Mouse (Mus musculus) monocyte, adult 2 months (primary cell): ENCODE measurements around the gene Akap8l.

Experiments
- DNase-seq, 2 experiments: peaks; one replicate each; pipeline ENCODE4 v3.0.0; 2022; ENCODE audit warnings: low spot score in 2 of 2, low read depth in 1 of 2

The Akap8l gene

DNA sequence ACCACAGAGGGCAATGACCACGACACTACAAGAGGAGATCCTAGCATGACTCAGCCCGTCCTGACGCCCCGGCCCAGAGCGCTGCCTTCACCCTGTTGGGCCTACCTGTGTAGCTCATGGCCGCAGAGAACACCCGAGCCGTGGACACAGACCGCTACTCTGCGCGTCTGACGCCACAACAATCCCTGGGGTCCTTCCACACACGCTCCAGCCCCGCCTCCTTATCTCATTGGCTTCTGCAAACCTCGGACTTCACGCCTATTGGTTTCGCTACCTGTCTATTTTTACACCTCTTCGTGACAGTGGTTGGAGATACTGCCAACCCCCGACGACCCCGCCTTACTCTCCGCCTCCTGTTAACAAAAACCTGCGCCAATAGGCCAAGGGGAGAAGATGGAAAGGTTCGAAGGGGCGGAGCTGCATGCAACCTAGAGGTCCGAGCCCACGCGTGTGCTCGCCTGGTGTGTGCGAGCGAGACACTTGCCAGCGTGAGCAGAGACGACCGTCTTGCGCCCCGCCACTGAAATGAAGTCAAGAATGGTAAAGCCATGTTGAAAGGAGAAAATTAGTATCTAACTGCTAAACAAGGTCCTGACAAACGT, at the start of gene Akap8l:
TSS of gene Akap8l (minus strand) at position 226 of the 602 bp plus-strand sequence.
- DNase-seq, result peak; percentile 88 to 90

DNA sequence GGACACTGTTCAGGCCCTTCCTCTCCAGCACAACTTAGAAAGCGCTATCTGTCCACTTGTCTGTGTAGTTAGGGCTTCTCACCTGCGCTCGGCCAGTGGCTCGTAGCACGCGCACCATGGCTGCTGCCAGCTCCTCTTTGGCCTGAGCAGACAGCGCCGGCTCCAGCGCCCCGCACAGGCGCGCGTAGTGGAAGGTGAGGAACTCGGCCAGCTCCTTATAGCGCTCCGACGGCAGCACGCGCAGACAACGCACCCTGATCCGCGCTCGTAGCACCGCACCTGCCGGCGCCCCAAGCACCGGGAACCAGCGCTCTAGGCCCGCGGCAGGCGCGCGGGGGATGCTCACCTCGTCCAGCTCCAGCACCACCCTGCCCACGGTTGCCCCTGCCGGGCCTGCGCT, 45.9 kb upstream of the Akap8l start:
- no peak for DNase-seq

DNA sequence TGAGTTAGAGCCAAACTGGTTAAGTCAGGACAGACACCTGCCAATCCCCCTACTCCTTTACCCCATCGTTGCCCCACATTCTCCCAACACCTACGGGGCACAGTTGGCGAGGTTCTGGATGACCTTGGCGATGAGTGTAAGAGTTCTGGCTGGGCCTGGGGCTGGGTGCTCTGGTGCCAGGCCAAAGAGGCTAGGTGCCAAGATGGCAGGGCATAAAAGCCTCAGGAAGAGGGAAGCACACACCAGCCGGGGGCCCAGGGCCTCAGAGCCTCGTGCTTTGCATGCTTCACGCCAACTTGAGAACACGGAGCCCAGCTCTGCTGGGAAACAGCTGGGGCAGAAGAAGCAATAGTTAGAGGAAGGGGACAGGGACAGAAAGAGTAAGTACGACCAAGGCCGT, 43.5 kb upstream of the Akap8l start:
- DNase-seq, result no peak

DNA sequence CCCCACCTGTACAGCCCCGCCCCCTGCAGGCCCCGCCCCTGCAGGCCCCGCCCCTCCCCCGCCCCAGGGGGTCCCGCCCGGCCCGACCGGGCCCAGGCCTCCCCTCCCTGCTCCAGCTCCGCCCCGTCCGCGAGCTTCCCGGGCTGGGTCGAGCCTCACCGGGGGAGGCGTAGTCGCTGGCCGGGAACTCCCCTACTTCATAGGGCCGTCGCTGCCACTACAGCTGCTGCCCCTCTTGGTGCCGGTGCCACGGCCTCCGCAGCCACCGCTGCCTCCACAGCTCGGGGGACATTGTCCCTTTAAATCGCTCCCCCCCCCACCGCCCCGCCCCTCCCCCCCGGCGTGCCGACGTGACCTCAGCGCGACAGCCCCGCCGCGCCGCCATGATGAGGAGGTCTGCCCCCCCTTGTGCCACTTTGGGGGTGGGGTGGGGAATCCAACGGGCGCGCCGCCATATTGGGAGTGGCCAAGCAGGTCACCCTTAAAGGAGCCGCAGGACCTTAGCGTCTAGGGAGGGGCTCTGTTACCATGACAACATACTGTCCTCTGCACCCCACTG, 38.8 kb upstream of the Akap8l start, which contains the start of gene Wiz:
TSS of gene Wiz (minus strand) at position 339 of the 559 bp plus-strand sequence.
- DNase-seq, result peak; percentile 72 to 79

DNA sequence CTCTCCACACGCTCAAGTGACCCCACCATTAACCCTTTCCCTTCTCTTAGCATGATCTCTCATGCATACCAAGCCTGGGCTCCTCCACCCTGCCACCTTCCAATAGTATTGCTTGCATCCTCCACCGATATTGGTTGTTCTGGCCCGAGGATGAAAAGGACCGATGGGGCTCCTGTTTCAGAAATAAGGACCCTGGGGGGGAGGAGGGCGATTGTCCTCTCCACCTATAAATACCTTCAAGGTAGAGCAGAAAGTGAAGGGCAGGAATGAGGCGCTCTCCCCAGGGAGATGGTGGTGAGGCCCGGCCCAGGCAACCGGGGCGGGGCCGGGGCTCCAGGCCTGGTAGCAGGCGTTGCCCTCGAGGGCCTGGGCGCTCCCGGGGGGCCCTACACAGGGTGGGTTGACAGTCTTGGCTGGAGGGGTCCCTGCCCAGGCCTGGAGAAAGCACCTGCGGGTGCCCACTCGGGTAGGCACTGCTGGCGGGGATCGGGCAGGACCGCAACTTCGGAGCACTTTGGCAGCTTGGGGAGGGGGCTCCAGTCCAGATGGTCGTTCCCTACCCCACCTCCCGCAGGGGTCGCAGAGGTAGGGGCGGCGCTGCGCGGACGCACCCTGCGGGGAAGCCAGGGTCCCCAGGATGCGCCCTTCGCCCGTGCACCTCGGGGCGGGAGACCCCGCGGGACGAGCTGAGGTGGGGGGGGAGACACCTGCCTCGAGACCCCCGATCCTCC, 38.1 kb upstream of the Akap8l start:
- no peak for DNase-seq

DNA sequence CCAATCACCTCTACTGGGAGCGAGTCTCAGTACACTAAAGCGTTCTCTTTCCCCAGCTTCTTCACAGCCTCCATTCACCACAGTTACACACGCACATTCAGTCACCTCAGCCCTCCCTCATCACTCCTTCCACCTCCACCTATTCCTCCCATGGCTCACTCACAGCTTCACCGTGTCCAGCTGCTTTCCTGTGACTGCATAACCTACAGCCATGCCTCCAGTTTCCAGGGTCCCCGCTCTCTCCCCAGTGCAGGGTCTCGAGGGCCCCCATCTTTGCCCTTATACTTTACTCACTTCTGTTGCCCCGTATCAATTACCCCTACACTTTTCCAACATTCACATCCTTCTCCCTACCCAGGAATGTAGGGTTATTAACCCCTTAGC, 37.6 kb upstream of the Akap8l start:
- DNase-seq, result no peak

DNA sequence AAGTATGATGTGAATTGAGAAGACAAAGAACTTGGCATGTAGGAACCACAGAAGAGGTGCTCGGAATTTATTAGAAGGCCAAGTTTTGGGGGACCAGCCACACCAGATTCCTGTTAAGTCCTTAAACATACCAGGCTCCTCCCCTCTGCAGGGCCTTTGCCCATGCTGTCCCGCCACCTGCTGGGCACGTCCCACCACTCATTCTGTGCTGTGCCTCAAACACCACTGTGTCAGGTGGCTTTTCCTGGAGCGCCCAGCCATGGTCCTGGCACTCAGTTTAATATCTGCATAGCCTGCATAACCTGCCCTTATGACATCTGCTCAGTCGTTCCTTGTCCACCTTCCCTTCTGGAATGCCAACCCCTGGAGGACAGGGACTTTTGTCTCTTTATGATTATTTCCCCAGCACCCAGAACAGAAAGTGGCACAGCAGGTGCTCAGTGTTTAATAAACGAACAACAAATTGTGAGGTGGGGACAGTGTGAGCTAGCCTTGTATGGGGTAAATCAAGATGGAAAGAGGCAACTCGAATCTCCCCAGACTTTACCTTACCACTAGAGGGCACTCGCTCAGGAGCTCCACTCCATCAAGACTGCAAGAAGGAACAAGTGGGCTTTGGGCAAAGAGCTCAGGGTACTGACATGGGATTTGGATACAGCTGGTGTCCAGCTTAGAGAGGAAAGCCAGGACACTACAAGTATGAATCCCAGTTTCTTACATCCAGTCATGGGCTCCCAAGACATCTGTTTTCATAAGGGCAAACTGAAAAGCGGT, 36.4 kb upstream of the Akap8l start:
- no peak for DNase-seq

DNA sequence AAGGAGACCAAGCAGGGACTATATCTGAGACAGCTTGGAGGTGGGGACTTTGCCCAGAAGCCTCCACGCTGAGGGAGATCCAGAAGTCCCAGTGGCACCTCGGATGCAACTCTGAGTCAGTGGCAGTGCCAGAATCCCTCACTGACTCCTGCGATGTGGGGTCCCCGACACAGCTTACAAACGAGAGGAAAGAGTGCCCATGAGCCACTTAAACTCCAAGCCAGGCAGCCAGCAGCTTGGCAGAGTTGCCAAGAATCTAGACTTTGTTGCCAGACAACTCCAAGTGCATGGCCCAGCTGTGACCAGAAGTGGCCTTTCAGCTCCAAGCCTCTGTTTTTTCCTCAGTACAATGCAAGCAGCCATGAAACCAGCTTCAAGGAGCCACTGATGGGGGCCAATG, 33.3 kb upstream of the Akap8l start:
- DNase-seq, result no peak

DNA sequence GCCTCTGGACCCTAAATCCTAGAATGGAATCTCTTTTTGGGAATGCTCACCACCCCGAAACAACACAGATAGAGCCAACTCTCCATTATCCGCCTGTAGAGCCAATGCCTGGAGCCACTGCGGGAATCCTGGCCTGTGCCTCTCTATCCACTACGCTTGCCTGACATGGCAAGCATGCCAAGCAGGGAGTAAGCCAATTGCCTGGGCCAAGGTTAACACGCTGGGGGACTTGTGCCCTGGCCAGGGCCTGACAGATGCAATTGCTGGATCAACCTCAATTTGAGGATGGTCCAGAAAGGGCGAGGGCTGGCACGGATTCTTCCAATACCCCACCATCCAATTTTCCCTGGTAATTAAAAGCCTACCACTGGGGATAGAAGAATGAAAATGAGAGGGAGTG, 32.2 kb upstream of the Akap8l start:
- DNase-seq, result no peak

DNA sequence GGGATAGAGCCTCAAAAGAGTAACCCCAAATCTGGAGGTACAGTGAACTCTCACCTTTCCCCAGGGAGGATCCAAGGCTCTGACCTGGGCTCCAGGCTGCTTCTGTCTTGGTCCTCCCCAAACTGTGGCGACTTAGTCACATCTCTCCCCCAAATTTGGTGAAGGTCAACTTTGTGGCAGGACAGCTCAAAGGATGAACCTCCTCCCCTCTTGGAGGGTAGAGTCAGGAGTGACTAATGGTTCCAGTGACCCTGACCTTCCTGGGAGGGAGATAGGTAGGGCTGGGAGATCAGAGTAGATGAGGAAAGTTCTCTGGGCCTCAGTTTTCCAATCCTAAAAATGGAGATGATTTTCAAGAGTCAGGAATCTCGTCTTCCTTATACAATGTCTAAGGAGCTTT, 28.4 kb upstream of the Akap8l start:
- no peak for DNase-seq

DNA sequence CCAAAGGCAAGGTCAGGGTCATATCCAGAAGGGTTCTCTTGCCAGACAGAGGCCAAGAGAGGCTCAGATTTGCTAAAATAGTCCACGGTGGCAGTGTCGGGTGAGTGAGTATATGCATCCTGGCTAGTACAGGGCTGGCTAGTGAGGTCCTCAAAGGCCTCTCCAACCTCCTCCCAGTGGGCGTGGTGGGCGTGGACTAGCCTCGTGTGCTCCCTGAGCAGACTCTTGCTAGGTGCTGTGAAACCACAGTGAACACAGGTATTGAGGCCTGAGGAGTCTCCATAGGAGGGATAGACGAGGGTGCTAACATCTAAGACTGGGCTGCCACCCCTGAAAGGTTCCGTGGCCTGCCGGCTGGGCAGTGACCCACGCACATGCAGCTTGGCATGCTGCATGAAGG, 26.7 kb upstream of the Akap8l start:
- DNase-seq, result no peak

DNA sequence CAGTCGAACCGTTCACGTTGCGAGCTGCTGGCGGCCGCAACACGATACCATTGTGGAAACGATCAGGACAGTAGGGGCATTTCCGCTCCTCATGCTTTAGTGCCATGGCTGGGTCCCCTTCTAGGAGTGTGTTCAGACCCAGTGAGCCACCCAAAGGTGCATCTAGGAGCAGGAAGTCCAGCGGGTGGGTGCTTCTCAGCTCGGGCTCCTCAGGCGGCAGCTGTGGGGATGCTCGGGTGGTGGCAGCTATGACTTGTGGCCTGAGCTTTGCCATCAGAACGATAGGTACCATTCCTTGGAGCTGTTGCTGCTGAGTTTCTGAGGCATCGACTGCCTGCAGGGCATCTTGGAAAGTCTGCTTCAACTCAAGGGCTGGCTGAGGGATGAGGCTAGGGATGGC, 26.1 kb upstream of the Akap8l start:
- DNase-seq, result no peak

DNA sequence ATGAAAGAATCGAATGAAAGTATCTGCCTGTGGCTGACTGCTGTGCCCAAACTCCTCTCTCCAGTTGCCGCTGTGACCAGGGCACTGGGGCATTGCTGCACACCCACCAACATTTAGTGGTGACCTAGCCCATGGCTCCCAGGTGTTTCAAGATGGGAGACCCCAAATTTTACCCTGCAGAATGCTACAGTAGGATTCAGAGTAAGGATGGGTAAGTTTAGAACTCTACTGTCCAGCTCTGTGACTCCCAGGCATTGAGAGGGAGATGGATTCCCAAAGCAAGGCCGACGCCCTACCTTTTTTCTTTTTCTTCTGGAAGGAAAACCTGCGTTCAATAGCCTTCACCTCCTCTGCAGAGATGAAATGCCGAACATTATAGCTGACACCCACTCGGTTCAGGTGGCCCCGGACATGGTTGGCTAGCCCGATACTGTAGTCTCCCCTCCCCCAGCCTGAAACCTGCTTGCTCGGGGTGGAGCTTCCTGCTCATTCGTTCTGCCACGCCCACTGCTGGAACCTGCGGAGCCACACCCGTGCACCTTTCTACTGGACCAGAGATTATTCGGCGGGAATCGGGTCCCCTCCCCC, 18.7 kb upstream of the Akap8l start:
- no peak for DNase-seq

DNA sequence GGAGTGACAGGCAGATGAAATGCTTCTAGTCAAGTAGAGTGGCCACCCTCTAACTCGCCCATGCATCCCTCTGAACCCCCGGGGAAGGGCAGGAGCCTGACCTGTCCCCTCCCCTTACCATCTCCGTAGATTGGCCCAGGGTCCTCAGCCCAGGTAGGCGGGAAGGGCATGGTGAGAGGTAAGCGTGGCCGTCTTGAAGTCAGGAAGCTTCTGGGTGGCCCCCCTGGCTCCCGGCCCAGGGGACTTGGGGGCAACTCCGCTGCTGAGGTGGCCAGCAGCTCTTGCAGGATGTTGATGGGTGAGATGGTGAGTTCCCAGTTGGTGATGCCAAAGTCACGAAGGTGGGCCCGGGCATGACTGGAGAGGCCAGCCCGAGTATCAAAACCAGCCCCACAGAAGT, 17.3 kb upstream of the Akap8l start:
- no peak for DNase-seq

DNA sequence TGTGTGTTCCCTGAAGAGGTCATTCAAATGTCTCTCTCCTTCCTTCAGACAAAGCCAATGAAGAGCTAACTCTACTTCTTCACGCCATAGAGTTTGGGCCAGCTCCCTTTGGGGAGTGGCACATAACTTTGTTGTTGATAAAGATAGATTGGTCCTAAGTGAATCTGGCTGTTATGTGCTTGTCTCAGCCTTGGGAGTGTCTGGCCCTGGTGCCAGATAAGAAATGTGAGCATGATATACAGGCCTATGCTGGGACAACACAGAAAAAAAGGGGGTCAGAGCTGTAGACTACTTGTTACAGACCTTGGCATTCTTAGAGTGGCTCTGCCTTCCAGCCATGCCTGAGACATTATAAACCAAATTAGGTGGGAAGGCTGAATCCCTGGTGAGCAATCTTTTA, 14.9 kb upstream of the Akap8l start:
- DNase-seq, result no peak

DNA sequence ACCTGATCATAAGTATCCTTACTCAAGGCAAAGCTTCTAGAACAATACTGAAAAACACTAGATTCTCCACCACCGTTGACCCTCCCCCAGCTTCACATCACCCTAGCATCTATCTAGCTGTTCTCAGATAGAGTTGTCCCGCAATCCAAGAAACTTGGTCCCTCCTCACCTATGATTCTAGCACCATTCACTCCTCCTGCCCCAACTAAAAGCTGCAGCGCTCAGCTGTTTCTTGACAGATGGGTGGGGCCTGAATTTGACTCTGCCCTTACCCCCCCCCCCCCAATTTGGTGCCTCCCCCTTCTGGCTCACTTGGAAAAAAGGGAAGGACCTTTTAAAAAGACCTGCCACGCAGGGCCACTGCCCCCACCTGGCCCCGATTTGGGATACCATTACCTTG, 14.4 kb upstream of the Akap8l start:
- no peak for DNase-seq

DNA sequence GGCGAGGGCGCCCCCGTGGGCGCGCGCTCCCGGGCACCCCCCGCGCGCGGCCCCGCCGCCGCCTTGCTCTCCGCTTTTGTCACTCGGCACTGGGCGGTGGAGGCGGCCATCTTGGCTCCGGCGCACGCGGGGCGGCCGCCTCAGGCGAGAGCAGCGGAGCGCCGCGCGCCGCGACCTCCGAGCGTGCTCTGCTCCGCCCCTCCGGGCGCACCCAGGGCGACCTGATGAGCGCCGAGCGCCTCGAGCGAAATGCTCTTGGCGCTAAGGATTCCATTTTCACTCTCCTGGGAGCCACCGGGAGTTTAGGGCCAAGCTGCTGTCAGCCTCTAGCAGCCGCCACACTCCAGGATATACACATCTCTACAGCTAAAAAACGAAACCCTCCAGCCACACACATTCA, 13.9 kb upstream of the Akap8l start:
- peak; percentile 52 to 61 for DNase-seq

DNA sequence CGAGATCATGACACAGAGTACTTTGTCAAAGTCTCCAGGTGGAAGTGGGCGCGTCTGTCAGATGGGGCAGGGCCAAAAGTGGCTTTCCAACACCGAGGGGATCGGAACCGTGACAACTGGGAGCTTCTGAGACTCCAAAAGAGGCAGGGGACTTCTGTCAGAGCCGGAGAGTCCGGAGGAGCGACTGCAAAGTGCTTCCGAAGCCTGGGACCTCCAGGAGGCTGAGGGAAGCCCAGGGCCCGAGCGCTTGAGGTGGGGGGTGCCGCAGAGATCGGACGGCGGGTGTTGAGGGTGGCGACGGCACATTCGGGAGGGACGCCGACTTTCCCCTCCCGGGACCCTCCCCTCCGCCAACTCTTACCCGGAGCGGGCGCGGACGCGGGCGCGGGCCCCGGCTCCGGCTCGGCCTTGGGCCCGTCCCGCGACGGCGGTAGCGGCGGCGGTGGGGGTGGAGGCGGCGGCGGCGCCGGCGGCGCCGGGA, 13.5 kb upstream of the Akap8l start:
- DNase-seq, result no peak

DNA sequence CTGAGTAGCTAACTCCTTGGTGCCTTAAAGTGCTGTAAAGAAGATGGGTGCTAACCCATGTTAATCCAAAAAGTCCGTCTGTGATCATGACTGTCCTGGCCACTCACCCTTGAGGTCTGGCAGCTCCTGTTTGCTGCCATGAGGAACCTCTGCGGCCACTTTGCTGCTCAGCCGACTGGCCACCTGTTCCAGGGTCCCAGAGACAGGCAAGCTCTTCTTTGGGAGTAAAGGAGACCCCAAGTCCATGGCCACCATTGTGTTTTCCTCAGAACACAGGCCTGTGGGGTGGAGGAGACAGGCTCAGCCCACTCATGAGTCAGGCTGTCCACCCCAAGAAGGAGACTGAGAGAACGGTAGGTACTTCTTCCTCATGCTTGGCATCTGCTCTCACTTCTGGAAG, 12.3 kb upstream of the Akap8l start:
- no peak for DNase-seq

DNA sequence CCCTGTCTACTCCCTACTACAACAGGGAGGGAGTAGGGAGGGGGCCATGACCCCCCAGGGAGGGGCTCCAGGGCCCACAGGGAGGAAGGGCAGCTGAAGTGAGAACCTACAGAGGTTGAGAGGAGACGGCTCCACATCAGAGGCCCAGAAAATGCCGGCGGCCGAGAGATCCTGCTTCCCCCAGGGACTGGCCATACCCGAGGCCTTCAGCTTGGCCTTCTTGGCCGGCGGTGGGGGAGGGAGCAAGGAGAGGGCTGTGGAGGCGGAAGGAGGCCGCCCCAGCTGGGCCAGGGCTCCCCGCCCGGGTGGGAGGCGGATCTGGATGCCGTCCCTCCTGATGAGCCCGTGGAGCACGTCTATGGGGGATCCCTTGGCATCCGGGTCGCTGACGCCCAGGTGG, 9.5 kb upstream of the Akap8l start:
- DNase-seq, result no peak

DNA sequence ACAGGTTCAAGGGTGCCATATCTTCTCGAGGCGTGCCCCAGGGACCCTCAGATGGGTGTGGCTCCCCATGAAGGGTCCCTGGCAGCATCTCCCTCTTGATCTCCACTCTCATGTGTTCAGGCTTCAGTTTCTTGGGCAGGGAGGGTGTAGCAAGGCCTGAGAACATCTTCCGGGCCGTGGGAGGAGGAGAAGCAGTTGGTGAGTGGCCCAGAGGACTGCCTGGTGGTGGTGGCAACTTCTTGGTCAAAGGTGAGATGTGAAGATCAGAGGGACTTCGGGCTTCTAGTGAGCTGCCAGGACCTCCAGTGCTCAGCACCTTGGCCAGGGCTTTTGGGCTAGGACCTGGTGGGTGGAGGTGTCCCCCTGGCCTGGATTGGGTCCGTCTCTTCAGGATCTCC, 8.5 kb upstream of the Akap8l start:
- DNase-seq, result no peak
